Mouse (Mus musculus) T-cell, adult 66 days (primary cell): ENCODE measurements around the gene Gnmt. TPM values are rescaled to one million over a fixed set of nuclear protein-coding genes. Genes with fewer than 3 reads are reported as not detected.

Experiments
- total RNA-seq, 2 experiments: library from RNA; stranded (reverse); gene quantifications; 3 replicates in 1 of 2; 4 replicates in 1 of 2; pipeline ENCODE4 v1.2.4; 2023

Gnmt gene
- total RNA-seq: 1 to 10 TPM; 1.8 to 6.1 TPM

GRCm38 (mm10) chr17:46728904-46729318, at the start of gene Gnmt:
TSS of gene Gnmt (minus strand) at chr17:46729168.

GRCm38 (mm10) chr17:46772404-46773277, 43.7 kb upstream of the Gnmt start, which contains the start of gene 2310039H08Rik:
TSS of gene 2310039H08Rik (plus strand) at chr17:46772635.

GRCm38 (mm10) chr17:46763544-46763943, 34.6 kb upstream of the Gnmt start, which contains the start of gene Ptcra:
TSS of gene Ptcra (minus strand) at chr17:46763712.

GRCm38 (mm10) chr17:46751794-46752556, 23.0 kb upstream of the Gnmt start, which contains the start of gene Cnpy3:
TSS of gene Cnpy3 (minus strand) at chr17:46752214.

GRCm38 (mm10) chr17:46710959-46711597, 17.9 kb downstream of the Gnmt start, which contains the start of gene Pex6:
TSS of gene Pex6 (plus strand) at chr17:46711463.

GRCm38 (mm10) chr17:46704887-46705835, 23.8 kb downstream of the Gnmt start, which contains the start of gene Ppp2r5d:
TSS of gene Ppp2r5d (minus strand) at chr17:46705111.

GRCm38 (mm10) chr17:46680760-46681373, 48.1 kb downstream of the Gnmt start, which contains the start of gene Klhdc3:
TSS of gene Klhdc3 (minus strand) at chr17:46680914.

GRCm38 (mm10) chr17:46678416-46678815, 50.6 kb downstream of the Gnmt start, which contains the start of gene Mea1:
TSS of gene Mea1 (plus strand) at chr17:46678793.

Other genes with a start within 250 kb of the Gnmt start
- gene Ttbk1, start 241.5 kb downstream of the Gnmt start, total RNA-seq: under 1 TPM; 0.53 to 0.87 TPM
- 1 to 10 TPM in 1 of 2 experiments, not detected in 1; 1.1 TPM for gene Dnph1, start 232.5 kb downstream of the Gnmt start, total RNA-seq
- 10 to 100 TPM; 14.3 to 16.6 TPM for gene Cul9, start 182.8 kb downstream of the Gnmt start, total RNA-seq
- gene Srf, start 173.0 kb downstream of the Gnmt start, total RNA-seq: 10 to 100 TPM; 74.1 to 76.7 TPM
- not detected for gene Ptk7, start 99.7 kb downstream of the Gnmt start, total RNA-seq
- 10 to 100 TPM; 13.0 to 16.7 TPM for gene Klc4, start 83.1 kb downstream of the Gnmt start, total RNA-seq
- gene Mrpl2, start 82.9 kb downstream of the Gnmt start, total RNA-seq: 10 to 100 TPM; 30.7 to 32.8 TPM
- gene Cul7, start 78.8 kb downstream of the Gnmt start, total RNA-seq: 1 to 10 TPM; 6.7 to 7.6 TPM
- gene Rrp36, start 54.8 kb downstream of the Gnmt start, total RNA-seq: 10 to 100 TPM; 28.2 to 34.0 TPM
- 10 to 100 TPM; 44.8 to 46.6 TPM for gene Mea1, start 50.4 kb downstream of the Gnmt start, total RNA-seq
- gene Klhdc3, start 48.3 kb downstream of the Gnmt start, total RNA-seq: 10 to 100 TPM; 42.8 to 54.6 TPM
- gene Ppp2r5d, start 24.1 kb downstream of the Gnmt start, total RNA-seq: 10 to 100 TPM; 46.9 to 48.3 TPM
- 10 to 100 TPM; 27.9 to 32.0 TPM for gene Pex6, start 17.7 kb downstream of the Gnmt start, total RNA-seq
- 10 to 100 TPM; 51.7 to 54.6 TPM for gene Cnpy3, start 23.0 kb upstream of the Gnmt start, total RNA-seq
- not detected for gene Ptcra, start 34.5 kb upstream of the Gnmt start, total RNA-seq
- gene 2310039H08Rik, start 43.5 kb upstream of the Gnmt start, total RNA-seq: 10 to 100 TPM; 16.8 to 24.2 TPM
- gene Rpl7l1, start 53.5 kb upstream of the Gnmt start, total RNA-seq: 10 to 100 TPM; 54.9 to 65.9 TPM
- 10 to 100 TPM; 39.4 to 55.6 TPM for gene Bicral, start 129.3 kb upstream of the Gnmt start, total RNA-seq
- gene Tbcc, start 161.5 kb upstream of the Gnmt start, total RNA-seq: 10 to 100 TPM; 15.6 to 16.2 TPM
- not detected for gene Prph2, start 181.3 kb upstream of the Gnmt start, total RNA-seq